Mouse (Mus musculus) hindbrain, embryonic 15.5 days (tissue): ENCODE measurements around the gene Gm42742. TPM values are rescaled to one million over a fixed set of nuclear protein-coding genes. Genes with fewer than 3 reads are reported as not detected.

Experiments
- ATAC-seq: fragments of 200-750 bp; cut with Nextera tagmentation; 2 replicates; pipeline ENCODE4 v1.8.0; 2017; ENCODE audit warnings: low read depth, moderate number of reproducible peaks, moderate TSS enrichment; ENCODE audit not compliant: low FRiP score
- H3K27ac ChIP-seq: fragments of 300-500 bp; sonication (generic); replicated peaks from 2 replicates; pipeline ENCODE4 v1.5.1; 2015; ENCODE audit warnings: mild to moderate bottlenecking, inconsistent platforms
- H3K27me3 ChIP-seq: fragments of 300-500 bp; sonication (generic); 2 replicates; pipeline ENCODE4 v1.6.1; 2015; ENCODE audit warnings: control low read depth, inconsistent platforms
- H3K36me3 ChIP-seq: fragments of 300-500 bp; sonication (generic); 2 replicates; pipeline ENCODE4 v1.6.1; 2015; ENCODE audit warnings: control low read depth, inconsistent platforms
- H3K4me1 ChIP-seq: fragments of 300-500 bp; sonication (generic); replicated peaks from 2 replicates; pipeline ENCODE4 v1.6.1; 2015; ENCODE audit warnings: control low read depth, inconsistent platforms
- H3K4me2 ChIP-seq: fragments of 300-500 bp; sonication (generic); 2 replicates; pipeline ENCODE4 v1.6.1; 2015; ENCODE audit warnings: moderate library complexity, mild to moderate bottlenecking, inconsistent platforms
- H3K4me3 ChIP-seq: fragments of 300-500 bp; sonication (generic); 2 replicates; pipeline ENCODE4 v1.5.1; 2015; ENCODE audit warnings: mild to moderate bottlenecking, inconsistent platforms
- H3K9ac ChIP-seq: fragments of 300-500 bp; sonication (generic); 2 replicates; pipeline ENCODE4 v1.6.1; 2015; ENCODE audit warnings: inconsistent platforms
- H3K9me3 ChIP-seq: fragments of 300-500 bp; sonication (generic); 2 replicates; pipeline ENCODE4 v1.6.1; 2016; ENCODE audit warnings: control low read depth, inconsistent platforms
- WGBS: fragments of 180-500 bp; shearing (Covaris S2); methylation state at CpG from one replicate; pipeline ENCODE4 v1.1.7; 2015; 5-methylcytosine and 5-hydroxymethylcytosine counted together
- polyA plus RNA-seq: library from polyadenylated mRNA; unstranded; fragments of >200 nt; fragmentation: Nextera tagmentation; extraction: Ambion mirVana; gene quantifications from 2 replicates; pipeline ENCODE4 v1.2.1, GENCODE M21; 2015

The Gm42742 gene
- polyA plus RNA-seq, 1 experiment from 2014 or later = 77.5 TPM

DNA sequence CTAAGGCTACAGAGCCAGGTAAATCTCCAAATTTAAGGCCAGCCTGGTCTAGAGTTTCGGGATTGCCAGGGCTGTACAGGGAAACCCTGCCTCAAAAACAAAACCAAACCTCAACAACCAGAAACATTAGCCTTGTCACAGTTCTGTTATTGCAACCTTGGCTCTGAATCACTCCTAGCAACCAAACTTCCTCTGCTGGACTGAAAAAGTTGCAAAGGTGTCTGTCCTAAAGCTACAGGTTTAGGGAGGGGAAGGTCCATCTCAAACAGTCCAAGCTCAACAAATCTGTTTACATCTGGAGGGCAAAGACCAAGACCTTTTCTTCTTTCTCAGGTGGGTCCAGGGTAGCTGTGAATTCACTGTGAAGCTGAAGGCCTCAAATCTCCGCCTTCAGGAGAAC is 9.8 kb downstream of the Gm42742 start:
- no peak for ATAC-seq
- H3K9ac ChIP-seq = no peak overlapping the region
- no peak overlapping the region for H3K27ac ChIP-seq
- peaks cover 27% of the 10 kb centered on the region for H3K36me3 ChIP-seq
- H3K4me1 ChIP-seq = peaks cover 22% of the 10 kb centered on the region
- WGBS = 98% methylated on average over 2 of the region's 2 CpGs
- no peaks in the 10 kb centered on the region for H3K27me3 ChIP-seq
- no peaks in the 10 kb centered on the region for H3K9me3 ChIP-seq
- no peak overlapping the region for H3K4me3 ChIP-seq
- no peak overlapping the region for H3K4me2 ChIP-seq

DNA sequence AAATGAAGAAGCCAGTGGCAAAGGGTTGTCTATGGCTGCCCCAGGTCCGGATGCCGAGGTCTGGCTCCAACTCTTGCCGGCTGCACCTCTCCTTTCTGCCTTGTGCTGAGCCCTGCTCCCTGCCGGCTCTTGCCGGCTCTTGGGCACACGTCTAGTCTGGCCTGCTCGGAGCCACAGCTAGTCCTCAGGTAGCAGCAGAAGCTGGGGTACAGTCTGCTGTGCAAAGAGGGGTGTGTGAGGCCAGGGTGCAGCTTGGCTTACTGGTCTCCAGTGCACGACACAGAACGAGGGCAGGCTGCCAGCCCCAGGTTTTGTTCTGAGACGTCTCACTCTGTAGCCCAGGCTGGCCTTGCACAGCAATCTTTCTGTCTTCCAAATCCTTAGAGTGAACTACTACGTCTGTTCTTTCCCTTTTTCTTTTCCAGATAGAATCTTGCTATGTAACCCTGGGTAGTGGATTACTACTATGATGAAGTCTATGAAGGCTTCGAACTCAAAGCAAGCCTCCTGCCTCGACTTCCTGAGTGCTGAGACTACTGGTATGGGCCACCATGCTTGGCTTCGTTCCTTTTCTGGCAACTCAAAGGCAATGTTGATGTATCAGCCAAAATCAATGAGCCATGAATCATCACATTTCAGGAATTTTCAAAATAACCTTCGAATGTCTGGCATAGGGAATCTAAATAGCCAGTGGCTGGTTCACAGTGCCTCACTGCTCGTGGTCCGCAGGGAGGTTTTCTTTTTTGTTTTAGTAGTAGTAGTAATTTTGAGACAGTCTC is 11.4 kb downstream of the Gm42742 start:
- H3K36me3 ChIP-seq = peaks cover 17% of the 10 kb centered on the region
- H3K9me3 ChIP-seq = no peaks in the 10 kb centered on the region
- no peaks in the 10 kb centered on the region for H3K27me3 ChIP-seq
- no peak overlapping the region for H3K4me2 ChIP-seq
- no peak overlapping the region for H3K4me3 ChIP-seq
- H3K27ac ChIP-seq = no peak overlapping the region
- WGBS = 86% methylated on average over 17 of the region's 17 CpGs
- H3K9ac ChIP-seq = no peak overlapping the region
- ATAC-seq = no peak
- peaks cover 7% of the 10 kb centered on the region for H3K4me1 ChIP-seq

- Histone ChIP-seq H3K4me1 (no peaks in the 10 kb centered on the region), H3K27me3 (no peaks in the 10 kb centered on the region), H3K4me2 (no peak overlapping the region), H3K27ac (peak overlapping the region; percentile 23; the same call in 1 of the 2 replicates), H3K36me3 (peaks cover 6% of the 10 kb centered on the region; the same call in 1 of the 2 replicates), H3K4me3 (no peak overlapping the region), H3K9ac (no peak overlapping the region), H3K9me3 (no peaks in the 10 kb centered on the region)
- ATAC-seq = peak; percentile 72
- 57% methylated on average over 9 of the region's 9 CpGs for WGBS
Measured at GRCm38 (mm10) chr7:127008239-127009019, 12.5 kb downstream of the Gm42742 start.

DNA sequence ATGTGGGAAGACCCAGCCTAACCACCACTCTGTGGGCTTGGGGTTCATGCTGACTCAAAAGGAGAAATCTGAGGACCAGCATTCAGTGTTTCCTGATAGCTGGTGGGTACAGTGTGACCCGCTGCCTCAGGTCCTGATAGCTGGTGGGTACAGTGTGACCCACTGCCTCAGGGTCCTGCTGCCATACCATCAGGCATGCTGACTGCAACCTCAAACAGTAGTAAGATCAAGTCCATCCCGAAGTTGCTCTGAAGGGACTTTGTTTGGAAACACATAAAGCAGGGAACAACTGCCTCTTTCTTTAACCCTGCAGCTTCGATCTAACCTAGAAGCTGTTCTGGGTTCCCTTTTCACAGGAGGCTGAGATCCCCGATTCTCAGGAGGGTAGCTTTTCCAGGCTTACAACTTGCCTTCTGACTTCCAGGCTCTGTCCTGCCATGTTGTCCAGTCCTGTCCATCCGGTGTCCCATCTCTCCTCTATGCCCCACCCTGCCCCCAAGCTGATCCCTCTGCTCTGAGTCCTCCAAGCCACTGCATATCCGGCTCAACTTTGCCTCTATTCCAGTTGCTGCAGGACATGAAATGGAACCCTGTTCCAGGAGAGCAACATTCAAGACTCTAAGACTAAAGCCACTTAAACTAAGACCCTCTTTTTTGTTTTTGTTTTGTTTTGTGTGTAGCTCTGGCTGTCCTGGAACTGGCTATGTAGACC is 13.4 kb downstream of the Gm42742 start:
- Histone ChIP-seq H3K27ac (no peak overlapping the region), H3K4me3 (no peak overlapping the region), H3K4me2 (no peak overlapping the region), H3K36me3 (0 out of 2 replicates have a peak, but pooled peaks cover 2% of the 10 kb centered on the region), H3K4me1 (no peaks in the 10 kb centered on the region), H3K9me3 (no peaks in the 10 kb centered on the region), H3K27me3 (no peaks in the 10 kb centered on the region), H3K9ac (no peak overlapping the region)
- 88% methylated on average over 6 of the region's 6 CpGs for WGBS
- no peak for ATAC-seq

DNA sequence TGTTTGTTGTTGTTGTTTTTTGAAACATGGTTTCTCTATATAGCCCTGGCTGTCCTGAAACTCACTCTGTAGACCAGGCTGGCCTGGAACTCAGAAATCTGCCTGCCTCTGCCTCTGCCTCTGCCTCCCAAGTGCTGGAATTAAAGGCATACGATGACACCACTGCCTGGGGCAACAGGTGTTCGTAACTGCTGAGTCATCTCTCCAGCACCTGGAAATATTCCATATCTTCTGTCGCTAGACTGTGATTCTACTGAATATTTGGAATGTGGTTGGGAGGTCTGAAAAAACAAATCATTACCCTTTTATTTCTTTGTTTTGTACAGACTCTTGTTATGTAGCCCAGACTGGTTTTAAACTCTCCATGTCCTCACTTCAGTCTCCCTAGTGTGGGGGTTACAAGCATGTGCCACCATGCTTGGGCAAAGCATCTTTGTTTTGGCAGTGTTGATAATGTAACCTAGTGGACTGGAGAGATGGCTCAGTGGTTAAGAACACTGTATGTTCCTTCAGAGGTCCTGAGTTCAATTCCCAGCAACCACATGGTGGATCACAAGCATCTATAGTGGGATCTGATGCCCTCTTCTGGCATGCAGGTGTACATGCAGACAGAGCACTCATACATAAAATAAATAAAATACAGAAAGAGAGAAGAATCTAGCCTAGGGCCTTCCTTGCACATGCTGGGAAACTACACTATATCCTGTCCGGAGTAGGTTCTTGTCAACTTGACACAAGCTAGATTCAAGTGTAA is 16.6 kb downstream of the Gm42742 start:
- no peaks in the 10 kb centered on the region for H3K36me3 ChIP-seq
- no peak overlapping the region for H3K9ac ChIP-seq
- 86% methylated on average over 4 of the region's 4 CpGs for WGBS
- no peaks in the 10 kb centered on the region for H3K4me1 ChIP-seq
- no peaks in the 10 kb centered on the region for H3K9me3 ChIP-seq
- no peak overlapping the region for H3K4me3 ChIP-seq
- H3K4me2 ChIP-seq = no peak overlapping the region
- no peak overlapping the region for H3K27ac ChIP-seq
- H3K27me3 ChIP-seq = no peaks in the 10 kb centered on the region
- no peak for ATAC-seq

DNA sequence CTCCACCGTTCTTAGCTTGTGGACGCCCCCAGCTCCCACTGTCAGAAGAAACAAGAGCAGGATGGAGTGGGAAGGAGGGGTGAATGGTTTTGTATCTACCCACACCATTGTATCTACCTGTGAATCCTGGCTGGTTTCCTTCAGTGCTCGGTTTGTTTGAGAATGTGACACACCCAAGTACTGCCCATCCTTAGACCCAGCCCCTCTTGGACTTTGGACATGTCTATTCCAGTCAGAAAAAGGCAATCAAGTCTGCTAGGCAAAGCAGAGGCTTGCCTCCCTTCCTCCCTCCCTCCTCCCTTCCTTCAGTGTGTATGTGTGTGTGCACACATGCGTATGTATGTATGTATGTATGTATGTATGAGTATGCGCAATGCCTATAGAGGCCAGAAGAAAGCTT is 17.3 kb downstream of the Gm42742 start:
- Histone ChIP-seq H3K27me3 (no peaks in the 10 kb centered on the region), H3K4me1 (no peaks in the 10 kb centered on the region), H3K4me2 (no peak overlapping the region), H3K27ac (no peak overlapping the region), H3K36me3 (no peaks in the 10 kb centered on the region), H3K4me3 (no peak overlapping the region), H3K9me3 (no peaks in the 10 kb centered on the region), H3K9ac (no peak overlapping the region)
- no peak for ATAC-seq
- 89% methylated on average over 5 of the region's 5 CpGs for WGBS

DNA sequence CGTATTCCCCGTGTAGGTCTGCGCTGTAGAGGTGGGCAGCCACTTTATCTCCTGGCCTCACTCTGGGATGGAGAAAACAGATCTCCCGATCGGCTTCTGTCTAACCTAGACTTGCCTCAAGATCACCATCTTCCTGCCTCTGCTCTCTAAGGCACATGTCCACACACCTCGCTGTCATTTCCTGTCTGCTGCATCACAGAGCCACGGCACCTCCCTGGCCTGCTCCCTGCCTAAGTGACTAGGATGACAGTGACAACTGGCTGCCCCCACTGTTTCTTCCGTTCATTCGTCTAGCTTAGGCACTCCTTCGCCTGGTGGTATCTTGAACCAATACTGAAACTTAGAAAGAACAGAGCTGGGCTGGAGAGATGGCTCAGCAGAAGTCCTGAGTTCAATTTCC is 21.3 kb downstream of the Gm42742 start:
- H3K4me1 ChIP-seq = no peaks in the 10 kb centered on the region
- H3K36me3 ChIP-seq = peaks cover 4% of the 10 kb centered on the region; the same call in 1 of the 2 replicates
- no peaks in the 10 kb centered on the region for H3K9me3 ChIP-seq
- no peak overlapping the region for H3K9ac ChIP-seq
- 88% methylated on average over 10 of the region's 10 CpGs for WGBS
- H3K4me2 ChIP-seq = no peak overlapping the region
- no peak overlapping the region for H3K27ac ChIP-seq
- H3K4me3 ChIP-seq = no peak overlapping the region
- H3K27me3 ChIP-seq = no peaks in the 10 kb centered on the region
- ATAC-seq = no peak

DNA sequence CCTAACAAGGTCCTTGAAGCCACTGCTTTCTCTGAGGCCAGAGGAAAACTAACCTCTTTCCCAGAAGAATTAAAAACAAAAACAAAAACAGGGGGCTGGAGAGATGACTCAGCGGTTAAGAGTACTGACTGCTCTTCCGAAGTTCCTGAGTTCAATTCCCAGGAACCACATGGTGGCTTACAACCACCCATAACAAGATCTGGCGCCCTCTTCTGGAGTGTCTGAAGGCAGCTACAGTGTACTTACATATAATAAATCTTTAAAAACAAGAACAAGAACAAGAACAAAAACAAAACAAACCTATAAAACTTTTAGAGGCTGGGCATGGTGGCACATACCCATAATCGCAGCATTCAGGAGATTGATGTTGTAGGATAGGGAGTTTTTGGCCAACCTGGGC is 24.4 kb downstream of the Gm42742 start:
- Histone ChIP-seq H3K27ac (no peak overlapping the region), H3K36me3 (peaks cover 4% of the 10 kb centered on the region; the same call in 1 of the 2 replicates), H3K27me3 (no peaks in the 10 kb centered on the region), H3K4me1 (no peaks in the 10 kb centered on the region), H3K4me2 (no peak overlapping the region), H3K9ac (no peak overlapping the region), H3K4me3 (no peak overlapping the region), H3K9me3 (no peaks in the 10 kb centered on the region)
- no peak for ATAC-seq
- WGBS = 87% methylated on average over 4 of the region's 4 CpGs

DNA sequence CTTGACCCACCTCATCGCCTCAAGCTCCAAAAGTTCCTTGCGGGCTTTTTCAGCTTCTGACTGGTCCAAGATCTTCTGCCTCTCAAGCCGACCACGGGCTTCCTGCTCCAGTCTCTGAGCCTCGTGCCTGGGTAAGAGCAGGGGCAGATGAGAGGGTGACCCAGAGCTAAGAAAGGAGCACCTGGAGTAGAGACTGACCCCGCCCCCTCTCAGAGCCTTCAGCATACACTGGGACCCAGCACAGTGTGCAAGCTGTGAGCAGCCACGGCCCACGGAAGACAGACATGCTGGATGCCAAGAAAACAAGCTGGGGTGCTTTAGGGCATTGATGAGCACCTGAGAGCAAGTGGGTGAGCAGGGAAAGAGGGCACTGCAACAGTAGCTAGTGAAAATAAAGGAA is 32.1 kb downstream of the Gm42742 start:
- no peaks in the 10 kb centered on the region for H3K27me3 ChIP-seq
- H3K9ac ChIP-seq = no peak overlapping the region
- H3K36me3 ChIP-seq = no peaks in the 10 kb centered on the region
- no peak for ATAC-seq
- H3K4me2 ChIP-seq = no peak overlapping the region
- no peak overlapping the region for H3K4me3 ChIP-seq
- 66% methylated on average over 8 of the region's 8 CpGs for WGBS
- no peaks in the 10 kb centered on the region for H3K4me1 ChIP-seq
- H3K27ac ChIP-seq = no peak overlapping the region
- no peaks in the 10 kb centered on the region for H3K9me3 ChIP-seq

- no peak overlapping the region for H3K4me2 ChIP-seq
- no peaks in the 10 kb centered on the region for H3K27me3 ChIP-seq
- ATAC-seq = no peak
- H3K27ac ChIP-seq = no peak overlapping the region
- H3K9ac ChIP-seq = no peak overlapping the region
- 53% methylated on average over 9 of the region's 9 CpGs for WGBS
- no peaks in the 10 kb centered on the region for H3K4me1 ChIP-seq
- H3K9me3 ChIP-seq = no peaks in the 10 kb centered on the region
- 0 out of 2 replicates have a peak, but pooled peaks cover 1% of the 10 kb centered on the region for H3K36me3 ChIP-seq
- H3K4me3 ChIP-seq = no peak overlapping the region
Measured at GRCm38 (mm10) chr7:126986319-126986718, 34.6 kb downstream of the Gm42742 start.

DNA sequence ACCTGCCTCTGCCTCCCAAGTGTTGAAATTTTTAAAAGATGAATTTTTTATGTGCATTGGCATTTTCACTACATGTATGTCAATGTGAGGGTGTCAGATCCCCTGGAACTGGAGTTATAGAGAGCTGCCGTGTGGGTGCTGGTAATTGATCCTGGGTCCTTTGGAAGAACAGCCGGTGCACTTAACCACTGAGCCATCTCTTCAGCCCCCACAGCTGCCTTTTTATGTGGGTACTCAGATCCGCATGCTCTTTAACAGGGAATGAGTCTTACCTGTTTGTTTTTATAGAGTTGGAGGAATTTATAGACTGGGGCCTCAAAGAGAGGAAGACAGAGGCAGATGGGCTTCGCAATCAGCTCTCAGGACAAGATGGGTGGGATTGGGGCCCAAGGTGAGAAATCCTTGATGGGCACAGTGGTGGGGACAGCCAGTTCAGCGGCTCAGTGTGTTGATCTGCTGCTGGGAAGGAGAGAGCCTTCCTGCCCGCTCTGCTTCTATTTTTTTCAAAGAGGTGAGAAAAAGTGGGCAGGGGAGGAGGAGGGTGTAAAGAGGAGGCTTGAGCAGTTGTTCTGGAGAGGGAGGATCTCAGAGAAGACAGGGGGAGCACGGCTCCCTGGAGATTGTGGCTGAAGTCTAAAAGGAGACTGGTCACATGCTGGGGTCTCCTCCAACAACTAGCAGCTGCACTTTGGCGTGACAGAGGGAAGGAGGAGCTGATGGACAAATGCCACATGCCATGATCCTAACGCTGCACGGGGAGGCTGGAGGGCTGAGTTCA is 36.0 kb downstream of the Gm42742 start:
- Histone ChIP-seq H3K36me3 (peaks cover 12% of the 10 kb centered on the region; the same call in 1 of the 2 replicates), H3K27me3 (no peaks in the 10 kb centered on the region), H3K9me3 (no peaks in the 10 kb centered on the region), H3K27ac (no peak overlapping the region), H3K4me3 (no peak overlapping the region), H3K4me2 (no peak overlapping the region), H3K4me1 (no peaks in the 10 kb centered on the region), H3K9ac (no peak overlapping the region)
- no peak for ATAC-seq
- WGBS = 65% methylated on average over 10 of the region's 10 CpGs
